Mouse (Mus musculus) CH12.LX (cell line): ENCODE measurements around the gene Aire.
A peak's percentile ranks its signal among the peaks of the same experiment; 100 is the strongest.

Source experiments
- CHD2 ChIP-seq: IDR thresholded peaks from 2 replicates; pipeline ENCODE4 v1.6.1; 2011; ENCODE audit warnings: low read length, improper control_type of control experiment
- CTCF ChIP-seq, 2 experiments: IDR thresholded peaks in 1 of 2; conservative IDR thresholded peaks in 1 of 2; 2 replicates each; pipeline ENCODE4 v1.5.1; 2011 to 2012; ENCODE audit warnings: low read depth in 2 of 2, low read length in 2 of 2, improper control_type of control experiment in 1 of 2, inconsistent platforms in 1 of 2, mild to moderate bottlenecking in 1 of 2, moderate library complexity in 1 of 2
- E2F4 ChIP-seq: IDR thresholded peaks from 2 replicates; pipeline ENCODE4 v1.6.1; 2011; ENCODE audit warnings: low read depth, low read length, improper control_type of control experiment; ENCODE audit not compliant: insufficient replicate concordance
- EP300 ChIP-seq: IDR thresholded peaks from 2 replicates; pipeline ENCODE4 v1.6.1; 2011; ENCODE audit warnings: low read length, improper control_type of control experiment
- ETS1 ChIP-seq: conservative IDR thresholded peaks from 2 replicates; pipeline ENCODE4 v1.6.1; 2012; ENCODE audit warnings: low read depth, mild to moderate bottlenecking, inconsistent platforms, low read length, improper control_type of control experiment, moderate library complexity
- HCFC1 ChIP-seq: IDR thresholded peaks from 2 replicates; pipeline ENCODE4 v1.6.1; 2012; ENCODE audit warnings: low read depth, mild to moderate bottlenecking, inconsistent platforms, low read length, improper control_type of control experiment
- MAFK ChIP-seq: IDR thresholded peaks from 2 replicates; pipeline ENCODE4 v1.6.1; 2011; ENCODE audit warnings: low read length, improper control_type of control experiment; ENCODE audit not compliant: insufficient replicate concordance
- NRF1 ChIP-seq: IDR thresholded peaks from 2 replicates; pipeline ENCODE4 v1.6.1; 2014; ENCODE audit warnings: low read depth, mild to moderate bottlenecking, inconsistent platforms, low read length, improper control_type of control experiment, moderate library complexity
- POLR2A ChIP-seq: IDR thresholded peaks from 2 replicates; pipeline ENCODE4 v1.6.1; 2011; ENCODE audit warnings: low read depth, mild to moderate bottlenecking, improper control_type of control experiment, low read length
- USF1 ChIP-seq: IDR thresholded peaks from 2 replicates; pipeline ENCODE4 v1.6.1; 2014; ENCODE audit warnings: low read depth, mild to moderate bottlenecking, inconsistent platforms, low read length, improper control_type of control experiment
- ZC3H11A ChIP-seq: IDR thresholded peaks from 2 replicates; pipeline ENCODE4 v1.6.1; 2012; ENCODE audit warnings: low read depth, mild to moderate bottlenecking, inconsistent platforms, low read length, improper control_type of control experiment
- ZKSCAN1 ChIP-seq: IDR thresholded peaks from 2 replicates; pipeline ENCODE4 v1.6.1; 2012; ENCODE audit warnings: low read depth, inconsistent platforms, low read length, improper control_type of control experiment, borderline replicate concordance

- TF ChIP-seq POLR2A (no peak), NRF1 (no peak), ETS1 (peak; percentile 84), EP300 (peak; percentile 71; the same call in 1 of the 2 replicates), HCFC1 (no peak), CTCF (conservative IDR thresholded peaks at IDR 0.05 in 1 of 2, IDR thresholded peaks at IDR 0.05 in 1 of 2; ENCODE audit: low read depth in 2 of 2, low read length in 2 of 2) (no peak), MAFK (peak; percentile 75), CHD2 (peak; percentile 87), ZC3H11A (no peak), ZKSCAN1 (no peak), E2F4 (no peak), USF1 (no peak)
Observed at GRCm38 (mm10) chr10:78086444-78087061, 43.1 kb upstream of the Aire start.
